Mouse (Mus musculus) intestine, embryonic 15.5 days (tissue): ENCODE results near the gene Ogfod2. TPM values are rescaled to one million over a fixed set of nuclear protein-coding genes. Genes with fewer than 3 reads are reported as not detected.

Source experiments
- ATAC-seq: fragments of 200-750 bp; cut with Nextera tagmentation; 2 replicates; pipeline ENCODE4 v1.8.0; 2017; ENCODE audit warnings: moderate TSS enrichment, moderate library complexity
- H3K27ac ChIP-seq: fragments of 300-500 bp; sonication (generic); 2 replicates; pipeline ENCODE4 v1.5.1; 2015; ENCODE audit warnings: mild to moderate bottlenecking, inconsistent platforms
- H3K27me3 ChIP-seq: fragments of 300-500 bp; sonication (generic); replicated peaks from 2 replicates; pipeline ENCODE4 v1.6.1; 2015; ENCODE audit warnings: inconsistent platforms
- H3K36me3 ChIP-seq: fragments of 300-500 bp; sonication (generic); 2 replicates; pipeline ENCODE4 v1.6.1; 2015; ENCODE audit warnings: inconsistent platforms
- H3K4me1 ChIP-seq: fragments of 300-500 bp; sonication (generic); replicated peaks from 2 replicates; pipeline ENCODE4 v1.6.1; 2015; ENCODE audit warnings: inconsistent platforms
- H3K4me2 ChIP-seq: fragments of 300-500 bp; sonication (generic); replicated peaks from 2 replicates; pipeline ENCODE4 v1.6.1; 2015; ENCODE audit warnings: mild to moderate bottlenecking, inconsistent platforms
- H3K4me3 ChIP-seq: fragments of 300-500 bp; sonication (generic); replicated peaks from 2 replicates; pipeline ENCODE4 v1.5.1; 2015; ENCODE audit warnings: inconsistent platforms
- H3K9ac ChIP-seq: fragments of 300-500 bp; sonication (generic); 2 replicates; pipeline ENCODE4 v1.6.1; 2015; ENCODE audit warnings: inconsistent platforms
- H3K9me3 ChIP-seq: fragments of 300-500 bp; sonication (generic); 2 replicates; pipeline ENCODE4 v1.6.1; 2016; ENCODE audit warnings: inconsistent platforms
- WGBS: fragments of 180-500 bp; shearing (Covaris S2); methylation state at CpG from one replicate; pipeline ENCODE4 v1.1.7; 2015; 5-methylcytosine and 5-hydroxymethylcytosine counted together
- polyA plus RNA-seq: library from polyadenylated mRNA; unstranded; fragments of >200 nt; fragmentation: Nextera tagmentation; extraction: Ambion mirVana; gene quantifications from 2 replicates; pipeline ENCODE4 v1.2.1, GENCODE M21; 2015

Ogfod2 gene
- polyA plus RNA-seq, 1 experiment from 2014 or later, result 26.3 TPM

GRCm38 (mm10) chr5:124100128-124101044, 11.7 kb upstream of the Ogfod2 start:
- H3K9ac ChIP-seq, result no peak overlapping the region
- no peaks in the 10 kb centered on the region for H3K9me3 ChIP-seq
- H3K4me2 ChIP-seq, result no peak overlapping the region
- 89% methylated on average over 11 of the region's 11 CpGs for WGBS
- H3K27ac ChIP-seq, result no peak overlapping the region
- no peak for ATAC-seq
- H3K4me3 ChIP-seq, result no peak overlapping the region
- H3K4me1 ChIP-seq, result 0 out of 2 replicates have a peak, but pooled peaks cover 4% of the 10 kb centered on the region
- no peaks in the 10 kb centered on the region for H3K27me3 ChIP-seq
- no peaks in the 10 kb centered on the region for H3K36me3 ChIP-seq

DNA sequence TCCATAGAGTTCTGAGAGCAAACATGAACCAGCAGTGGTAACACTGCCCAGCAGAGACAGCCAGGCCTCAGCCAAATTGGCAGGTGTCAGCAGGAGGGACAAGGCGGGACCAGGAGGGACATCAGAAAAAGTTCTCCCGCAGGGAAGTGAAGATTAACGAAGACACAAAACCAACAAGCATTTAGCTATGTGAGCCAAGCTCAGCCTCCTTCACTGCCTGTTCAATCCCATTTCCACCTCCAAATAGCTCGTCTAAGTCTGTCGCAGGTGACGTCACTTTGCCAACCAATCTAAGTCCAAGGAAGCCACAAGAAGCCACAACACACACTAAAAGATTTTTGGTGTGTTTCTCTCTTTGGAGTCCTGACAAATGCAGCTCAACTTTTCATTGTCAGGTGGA, 9.8 kb upstream of the Ogfod2 start:
- no peak overlapping the region for H3K4me2 ChIP-seq
- H3K9me3 ChIP-seq, result no peaks in the 10 kb centered on the region
- H3K36me3 ChIP-seq, result no peaks in the 10 kb centered on the region
- 81% methylated on average over 6 of the region's 6 CpGs for WGBS
- no peak overlapping the region for H3K27ac ChIP-seq
- H3K4me1 ChIP-seq, result no peaks in the 10 kb centered on the region
- no peak for ATAC-seq
- no peak overlapping the region for H3K9ac ChIP-seq
- H3K4me3 ChIP-seq, result no peak overlapping the region
- H3K27me3 ChIP-seq, result no peaks in the 10 kb centered on the region

- Histone ChIP-seq H3K4me2 (no peak overlapping the region), H3K36me3 (no peaks in the 10 kb centered on the region), H3K4me3 (no peak overlapping the region), H3K9me3 (no peaks in the 10 kb centered on the region), H3K4me1 (no peaks in the 10 kb centered on the region), H3K27me3 (no peaks in the 10 kb centered on the region), H3K9ac (no peak overlapping the region), H3K27ac (no peak overlapping the region)
- WGBS, result 91% methylated on average over 3 of the region's 3 CpGs
- ATAC-seq, result no peak
Observed at GRCm38 (mm10) chr5:124103020-124103419, 9.1 kb upstream of the Ogfod2 start.

DNA sequence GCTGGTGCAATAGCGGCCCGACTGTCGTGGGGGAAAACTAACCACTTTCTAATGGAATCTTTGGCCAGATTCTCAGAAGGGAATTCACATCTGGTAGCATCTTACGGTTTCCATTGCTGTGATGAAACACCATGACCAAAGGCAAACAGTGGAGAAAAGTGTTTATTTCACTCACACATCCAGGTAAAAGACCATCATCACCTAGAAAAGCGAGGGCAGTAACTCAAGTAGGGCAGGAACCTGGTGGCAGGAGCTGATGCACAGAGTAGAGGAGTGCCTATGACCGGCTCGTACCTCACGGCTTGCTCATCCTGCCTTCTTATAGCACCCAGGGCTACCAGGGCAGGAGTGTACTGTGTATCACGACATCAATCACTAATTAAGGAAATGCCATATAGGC, 8.5 kb upstream of the Ogfod2 start:
- Histone ChIP-seq H3K27ac (no peak overlapping the region), H3K36me3 (no peaks in the 10 kb centered on the region), H3K9me3 (no peaks in the 10 kb centered on the region), H3K27me3 (no peaks in the 10 kb centered on the region), H3K4me2 (no peak overlapping the region), H3K4me3 (no peak overlapping the region), H3K9ac (no peak overlapping the region), H3K4me1 (no peaks in the 10 kb centered on the region)
- no peak for ATAC-seq
- WGBS, result 93% methylated on average over 9 of the region's 9 CpGs

DNA sequence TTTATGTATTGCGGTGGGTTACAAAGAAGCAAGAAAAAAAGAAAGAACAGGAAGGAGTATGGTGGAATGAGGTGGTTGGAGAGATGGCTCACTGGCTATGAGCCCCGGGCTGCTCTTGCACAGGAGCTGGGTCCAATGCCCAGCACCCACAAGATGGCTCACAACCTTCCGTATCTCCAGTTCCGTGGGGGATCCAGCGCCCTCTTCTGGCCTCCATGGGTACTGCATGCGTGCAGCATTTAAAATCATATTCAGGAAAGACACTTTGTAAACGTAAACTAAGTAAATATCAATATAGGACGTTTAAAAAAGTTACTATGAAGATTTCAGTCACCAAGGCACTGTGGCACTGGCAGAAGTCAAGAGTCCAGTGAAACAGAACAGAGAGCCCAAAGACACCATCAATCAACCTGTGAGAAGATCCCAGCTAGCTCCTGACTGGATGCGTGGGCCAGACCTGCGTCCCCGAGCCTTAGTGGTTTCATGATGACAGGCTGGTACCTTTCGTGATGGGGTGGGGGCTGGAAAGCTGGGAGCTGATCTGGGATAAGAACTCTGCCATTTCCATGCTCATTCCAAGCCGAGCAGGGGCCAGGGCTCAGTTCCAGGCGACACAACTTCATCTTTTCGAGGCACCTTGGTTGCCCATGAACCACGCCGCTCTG, 888 bp upstream of the Ogfod2 start:
- Histone ChIP-seq H3K9me3 (no peaks in the 10 kb centered on the region), H3K4me2 (peak overlapping the region; percentile 78), H3K9ac (peak overlapping the region; percentile 72), H3K4me1 (peaks cover 16% of the 10 kb centered on the region), H3K4me3 (peak overlapping the region; percentile 90), H3K36me3 (peaks cover 4% of the 10 kb centered on the region; the same call in 1 of the 2 replicates), H3K27ac (peak overlapping the region; percentile 38; the same call in 1 of the 2 replicates), H3K27me3 (no peaks in the 10 kb centered on the region)
- ATAC-seq, result no peak
- 20% methylated on average over 17 of the region's 17 CpGs for WGBS

GRCm38 (mm10) chr5:124112531-124112930, 434 bp downstream of the Ogfod2 start:
- ATAC-seq, result peak; percentile 4; the same call in 1 of the 2 replicates
- WGBS, result 2% methylated on average over 18 of the region's 18 CpGs

DNA sequence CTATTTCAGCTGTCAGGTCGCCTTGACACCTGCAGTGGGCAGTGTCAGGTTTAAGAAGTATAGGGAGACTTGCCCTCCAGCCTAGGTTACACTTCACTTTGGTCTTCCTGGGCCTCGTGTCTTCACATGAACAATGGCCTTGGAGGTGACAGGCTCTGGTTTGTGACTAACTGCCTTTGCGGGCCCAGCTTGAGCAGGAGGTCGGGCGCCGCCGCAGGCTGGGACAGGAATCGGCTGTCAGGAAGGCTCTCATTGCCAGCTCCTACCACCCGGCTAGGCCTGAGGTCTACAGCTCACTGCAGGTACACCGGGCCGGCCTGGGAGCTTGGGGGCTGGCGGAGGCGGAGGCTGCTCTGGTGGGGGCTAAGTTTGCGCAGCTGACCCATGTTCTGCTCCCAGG, 933 bp downstream of the Ogfod2 start:
- H3K9me3 ChIP-seq, result no peaks in the 10 kb centered on the region
- H3K4me2 ChIP-seq, result peak overlapping the region; percentile 78
- no peak for ATAC-seq
- H3K4me1 ChIP-seq, result peaks cover 28% of the 10 kb centered on the region
- H3K27ac ChIP-seq, result peak overlapping the region; percentile 78
- WGBS, result 14% methylated on average over 14 of the region's 14 CpGs
- no peaks in the 10 kb centered on the region for H3K27me3 ChIP-seq
- H3K9ac ChIP-seq, result peak overlapping the region; percentile 72
- peaks cover 12% of the 10 kb centered on the region for H3K36me3 ChIP-seq
- peak overlapping the region; percentile 90 for H3K4me3 ChIP-seq

More at GRCm38 (mm10) chr5:124112531-124112930, 434 bp downstream of the Ogfod2 start:
- Histone ChIP-seq H3K4me3 (peak overlapping the region; percentile 90), H3K9me3 (no peaks in the 10 kb centered on the region), H3K9ac (peak overlapping the region; percentile 72), H3K36me3 (peaks cover 7% of the 10 kb centered on the region), H3K27ac (peak overlapping the region; percentile 78), H3K4me1 (peaks cover 26% of the 10 kb centered on the region), H3K27me3 (no peaks in the 10 kb centered on the region), H3K4me2 (peak overlapping the region; percentile 78)

- Histone ChIP-seq H3K4me1 (peaks cover 28% of the 10 kb centered on the region), H3K4me2 (no peak overlapping the region), H3K27ac (no peak overlapping the region), H3K36me3 (peaks cover 25% of the 10 kb centered on the region), H3K9ac (no peak overlapping the region), H3K4me3 (no peak overlapping the region), H3K27me3 (no peaks in the 10 kb centered on the region), H3K9me3 (no peaks in the 10 kb centered on the region)
- no peak for ATAC-seq
- 91% methylated on average over 24 of the region's 24 CpGs for WGBS
Observed at GRCm38 (mm10) chr5:124114276-124115025, 2.4 kb downstream of the Ogfod2 start.

DNA sequence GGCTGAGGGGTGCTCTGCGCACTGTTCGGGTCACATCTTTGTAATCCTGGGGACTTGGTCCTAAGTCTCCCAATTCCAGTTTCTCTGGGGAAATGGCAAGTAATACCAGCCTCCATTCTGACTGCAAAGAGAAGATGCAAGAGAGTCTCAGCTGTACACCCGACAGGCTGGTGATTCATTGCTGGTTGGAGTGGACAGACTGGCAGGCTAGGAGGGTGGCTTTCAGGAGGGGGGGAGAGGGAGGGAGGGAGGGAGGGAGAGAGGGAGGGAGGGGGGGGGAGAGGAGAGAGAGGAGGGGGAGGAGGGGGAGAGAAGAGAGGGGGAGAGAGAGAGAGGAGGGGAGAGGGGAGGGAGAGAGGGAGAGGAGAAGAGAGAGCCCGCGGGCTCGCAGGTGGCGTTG, 3.4 kb downstream of the Ogfod2 start:
- Histone ChIP-seq H3K27ac (peak overlapping the region; percentile 77), H3K27me3 (no peaks in the 10 kb centered on the region), H3K9ac (peak overlapping the region; percentile 98), H3K36me3 (peaks cover 31% of the 10 kb centered on the region), H3K4me2 (peak overlapping the region; percentile 91), H3K4me1 (peaks cover 28% of the 10 kb centered on the region), H3K4me3 (peak overlapping the region; percentile 76), H3K9me3 (no peaks in the 10 kb centered on the region)
- no peak for ATAC-seq
- 22% methylated on average over 7 of the region's 7 CpGs for WGBS

DNA sequence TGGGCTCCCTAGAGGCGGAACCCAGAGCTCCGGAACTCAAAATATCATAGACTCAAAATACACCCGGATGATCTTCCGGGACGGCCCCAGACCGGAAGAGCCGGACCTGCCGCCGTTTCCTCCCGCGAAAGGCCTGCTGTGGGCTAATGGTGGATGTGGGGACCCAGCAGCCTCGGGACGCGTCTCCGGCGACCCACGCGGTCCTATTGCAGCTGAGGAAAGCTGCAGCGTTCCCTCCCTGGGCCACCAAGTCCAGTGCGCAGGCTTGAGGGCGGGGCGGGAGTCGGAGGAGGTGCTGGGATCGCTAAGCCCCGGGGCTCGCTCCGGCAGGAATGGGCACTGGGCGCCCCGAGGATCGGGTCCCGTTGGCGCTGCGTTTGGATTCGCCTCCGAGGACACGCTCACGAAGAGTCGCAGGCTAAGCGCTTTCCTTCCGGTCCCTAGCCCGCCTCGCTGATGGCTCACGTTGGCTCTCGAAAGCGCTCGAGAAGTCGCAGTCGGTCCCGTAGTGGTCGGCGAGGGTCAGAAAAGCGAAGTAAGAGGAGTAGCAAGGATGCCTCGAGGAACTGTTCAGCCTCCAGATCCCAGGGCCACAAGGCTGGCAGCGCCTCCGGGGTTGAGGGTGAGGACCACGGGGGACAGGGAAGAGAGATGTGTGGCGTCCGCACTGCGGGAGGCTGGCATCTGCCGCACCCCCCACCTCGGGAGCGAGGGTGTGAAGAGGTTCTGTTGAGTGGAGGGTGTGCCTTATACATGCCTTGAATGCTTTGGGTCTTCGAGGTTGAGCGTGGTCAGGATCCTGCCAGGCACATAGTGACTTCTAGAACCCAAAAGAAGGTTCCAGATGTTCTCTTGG, 4.1 kb downstream of the Ogfod2 start, which contains the start of gene Arl6ip4:
TSS of gene Arl6ip4 (plus strand) at position 100 of the 856 bp plus-strand sequence.
- under 1% methylated on average over 64 of the region's 64 CpGs for WGBS
- Histone ChIP-seq H3K36me3 (peaks cover 35% of the 10 kb centered on the region), H3K9me3 (no peaks in the 10 kb centered on the region), H3K4me1 (peaks cover 25% of the 10 kb centered on the region), H3K27me3 (no peaks in the 10 kb centered on the region), H3K4me3 (peak within 1 kb of the TSS; percentile 76), H3K27ac (peak within 1 kb of the TSS; percentile 77), H3K4me2 (peak within 1 kb of the TSS; percentile 91), H3K9ac (peak within 1 kb of the TSS; percentile 98)
- peak; percentile 2; the same call in 1 of the 2 replicates for ATAC-seq

DNA sequence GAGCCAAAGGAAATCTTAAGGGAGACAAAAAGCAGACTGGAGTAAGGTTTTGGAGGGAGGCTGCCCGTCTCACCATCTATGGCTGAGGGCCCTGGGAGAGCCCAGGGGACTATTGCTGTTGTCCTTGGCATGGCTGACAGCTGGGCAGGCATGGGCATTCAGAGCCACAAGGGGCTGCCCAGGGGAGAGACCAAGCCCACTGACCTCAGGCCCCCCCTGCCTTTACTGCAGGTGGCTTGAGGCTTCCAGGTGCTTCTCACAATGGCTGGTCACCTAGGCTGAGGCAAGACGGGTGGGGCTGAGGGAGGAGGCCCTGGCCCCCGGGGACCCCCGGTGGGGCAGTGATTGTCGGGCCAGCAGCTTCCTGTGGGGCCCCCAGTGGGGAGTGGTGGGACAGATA, 7.1 kb downstream of the Ogfod2 start:
- Histone ChIP-seq H3K9ac (no peak overlapping the region), H3K4me2 (no peak overlapping the region), H3K27me3 (no peaks in the 10 kb centered on the region), H3K9me3 (no peaks in the 10 kb centered on the region), H3K4me3 (no peak overlapping the region), H3K4me1 (peaks cover 13% of the 10 kb centered on the region), H3K27ac (no peak overlapping the region), H3K36me3 (peaks cover 39% of the 10 kb centered on the region)
- WGBS, result 67% methylated on average over 5 of the region's 5 CpGs
- ATAC-seq, result no peak
